Mouse (Mus musculus) urinary bladder, postnatal 14 days (tissue): ENCODE measurements around the gene Fnbp1l.
A peak's percentile ranks its signal among the peaks of the same experiment; 100 is the strongest.

ENCODE experiments used
- DNase-seq: peaks from one replicate; pipeline ENCODE4 v3.0.0; 2021; ENCODE audit warnings: low spot score

The Fnbp1l gene

GRCm38 (mm10) chr3:122528477-122528876 is 91.0 kb downstream of the Fnbp1l start:
- DNase-seq, result no peak

GRCm38 (mm10) chr3:122521294-122521693 is 98.2 kb downstream of the Fnbp1l start:
- no peak for DNase-seq

DNA sequence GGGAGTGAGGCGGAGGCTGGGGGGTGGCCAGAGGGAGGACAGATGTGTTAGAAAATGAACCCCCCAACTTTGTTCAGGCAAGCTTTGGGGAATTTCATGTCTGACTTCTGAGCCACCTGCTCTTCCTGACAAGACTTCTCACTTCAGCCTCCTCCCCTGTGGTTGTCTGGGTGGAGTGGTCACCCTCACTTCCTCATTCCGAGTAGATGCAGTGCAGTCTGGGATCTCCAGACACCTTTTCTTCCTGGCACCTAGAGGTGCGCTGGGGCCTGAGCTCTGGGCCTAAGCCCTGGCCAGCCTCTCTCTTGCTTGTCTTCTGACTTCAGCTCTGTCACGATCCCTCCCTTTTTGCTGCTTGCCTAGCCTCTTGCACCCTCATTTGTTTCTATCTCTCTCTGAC is 98.6 kb downstream of the Fnbp1l start:
- no peak for DNase-seq

GRCm38 (mm10) chr3:122520365-122520764 is 99.2 kb downstream of the Fnbp1l start:
- DNase-seq, result no peak

DNA sequence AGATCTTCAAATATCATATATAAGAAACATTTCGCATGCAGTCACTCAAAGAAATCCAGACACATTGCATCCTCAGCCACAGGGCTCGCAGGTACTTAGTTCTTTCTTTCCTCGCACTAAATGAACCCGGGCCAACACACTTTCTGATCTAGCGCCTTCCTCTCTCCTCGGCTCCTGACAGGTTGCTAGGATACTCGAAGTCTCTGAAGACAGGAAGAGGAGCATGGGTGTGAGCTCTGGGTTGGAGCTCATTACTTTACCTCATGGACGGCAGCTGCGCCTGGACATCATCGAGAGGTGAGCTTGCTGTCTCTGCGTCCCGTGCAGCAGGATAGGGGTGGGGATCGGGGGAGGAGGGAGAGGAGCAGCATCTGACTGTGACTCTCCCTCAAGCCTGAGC is 100.4 kb downstream of the Fnbp1l start:
- DNase-seq, result no peak

DNA sequence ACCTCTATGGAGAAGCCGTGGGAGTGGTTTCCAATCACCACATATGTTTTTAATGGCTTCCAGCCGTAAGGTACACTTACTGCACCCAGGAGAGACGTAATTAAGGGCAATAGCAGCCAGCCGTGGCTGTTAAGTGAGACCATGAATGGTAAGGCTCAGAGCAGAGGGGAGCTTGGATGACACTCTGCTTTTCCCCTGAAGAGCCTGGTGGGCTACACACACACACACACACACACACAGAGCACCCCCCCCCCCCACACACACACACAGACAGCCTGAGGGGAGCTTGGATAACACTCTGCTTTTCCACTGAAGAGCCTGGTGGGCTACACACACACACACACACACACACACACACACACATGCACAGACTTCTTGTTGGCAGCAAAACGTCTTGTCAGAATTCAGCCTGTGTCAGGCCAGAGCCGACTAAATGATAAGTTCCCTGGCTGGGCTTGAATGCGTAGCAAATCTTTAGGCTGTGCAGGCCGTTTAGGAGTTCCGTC is 101.2 kb downstream of the Fnbp1l start:
- no peak for DNase-seq

- no peak for DNase-seq
Observed at GRCm38 (mm10) chr3:122517726-122518125, 101.8 kb downstream of the Fnbp1l start.

GRCm38 (mm10) chr3:122516327-122516695 is 103.2 kb downstream of the Fnbp1l start:
- DNase-seq, result no peak

GRCm38 (mm10) chr3:122515568-122516326 is 103.8 kb downstream of the Fnbp1l start:
- DNase-seq, result no peak

DNA sequence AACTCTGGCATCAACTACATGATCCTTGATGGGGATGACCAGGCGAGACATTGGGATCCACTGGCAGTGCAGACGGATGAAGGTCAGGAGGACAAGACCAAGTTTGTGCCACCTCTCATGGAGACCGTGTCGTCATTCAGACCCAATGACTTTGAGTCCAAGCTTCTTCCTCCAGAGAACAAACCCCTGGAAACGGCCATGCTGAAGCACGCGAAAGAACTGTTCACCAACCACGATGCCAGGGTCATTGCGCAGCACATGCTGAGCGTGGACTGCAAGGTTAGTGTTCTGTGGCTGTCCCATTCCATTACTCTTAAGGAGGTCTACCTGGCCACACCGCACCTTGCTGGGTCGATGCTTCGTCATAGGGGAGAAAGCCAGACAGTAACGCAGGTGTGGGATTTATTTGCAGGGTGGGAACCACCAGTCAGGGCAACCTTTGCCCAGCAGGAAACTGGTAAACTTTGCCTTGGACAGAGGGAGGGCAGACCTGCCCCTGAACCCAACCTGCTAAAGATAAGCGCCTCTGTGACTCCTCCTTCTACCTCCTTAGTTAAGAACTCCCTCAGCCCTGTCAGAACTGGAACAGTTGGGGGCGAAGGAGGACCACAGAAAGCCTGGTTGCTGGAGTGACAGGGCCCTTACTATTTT is 106.7 kb downstream of the Fnbp1l start:
- peak; percentile 47 for DNase-seq

DNA sequence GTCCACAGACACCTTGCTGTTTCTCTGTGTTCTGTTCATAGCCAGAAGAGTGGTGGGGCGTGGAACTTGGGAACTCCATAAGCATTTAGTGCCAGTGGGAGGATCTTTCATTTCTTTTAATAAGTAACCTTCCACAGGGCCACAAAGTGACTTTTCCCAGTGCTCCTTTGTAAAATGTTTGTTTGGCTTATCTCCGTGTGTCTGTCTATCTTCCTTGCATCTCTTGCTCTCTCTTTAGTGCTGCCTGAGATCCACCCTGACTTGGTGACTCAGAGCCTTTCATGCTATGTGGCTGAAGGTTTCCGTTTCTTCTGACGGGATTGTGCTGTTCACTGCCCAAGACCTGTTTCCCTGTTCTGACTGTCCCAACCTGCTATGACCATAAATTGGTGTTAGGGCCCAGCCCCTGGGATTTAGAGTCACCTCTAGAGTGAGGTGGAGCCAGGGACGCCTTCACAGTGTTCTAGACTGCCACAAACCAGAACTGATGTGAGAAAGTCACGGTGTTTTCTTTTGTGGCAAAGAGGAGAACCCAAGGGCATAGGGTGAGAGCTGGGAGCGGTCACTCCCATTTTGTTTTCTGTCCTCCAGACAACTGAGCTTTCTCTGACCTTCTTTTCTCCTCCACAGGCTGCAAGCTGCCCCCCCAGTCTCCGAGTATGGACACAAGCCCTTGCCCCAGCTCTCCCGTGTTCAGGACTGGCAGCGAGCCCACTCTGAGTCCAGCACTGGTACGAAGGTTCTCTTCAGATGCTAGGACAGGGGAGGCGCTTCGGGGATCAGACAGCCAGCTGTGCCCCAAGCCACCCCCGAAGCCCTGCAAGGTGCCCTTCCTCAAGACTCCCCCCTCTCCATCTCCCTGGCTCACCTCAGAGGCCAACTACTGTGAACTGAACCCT is 107.5 kb downstream of the Fnbp1l start:
- no peak for DNase-seq

- DNase-seq, result no peak
Observed at GRCm38 (mm10) chr3:122510932-122511331, 108.6 kb downstream of the Fnbp1l start.

DNA sequence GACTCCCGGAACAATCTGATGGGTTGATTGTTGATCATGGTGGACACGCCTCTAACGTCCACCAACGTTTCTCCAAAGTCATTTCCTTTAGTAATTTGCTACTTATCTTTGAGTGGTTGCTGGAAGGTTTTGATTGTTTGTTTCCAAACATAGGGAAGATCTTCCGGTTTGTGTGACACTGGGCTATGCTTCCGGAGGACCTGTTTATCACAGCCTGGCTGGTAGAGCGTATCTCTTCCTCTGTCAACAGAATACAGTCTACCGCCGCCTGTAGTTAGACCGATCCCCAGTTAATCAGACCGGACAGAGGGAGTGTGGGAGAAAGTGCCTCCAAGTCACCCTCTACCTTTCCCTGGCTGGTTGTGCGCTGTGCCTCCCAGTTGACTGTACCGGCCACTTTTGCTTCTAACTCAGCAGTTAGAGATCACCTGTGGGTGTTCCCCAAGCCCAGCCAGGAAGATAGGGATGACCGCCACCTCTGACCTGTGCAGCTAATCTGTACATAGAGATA is 109.2 kb downstream of the Fnbp1l start:
- DNase-seq, result no peak

DNA sequence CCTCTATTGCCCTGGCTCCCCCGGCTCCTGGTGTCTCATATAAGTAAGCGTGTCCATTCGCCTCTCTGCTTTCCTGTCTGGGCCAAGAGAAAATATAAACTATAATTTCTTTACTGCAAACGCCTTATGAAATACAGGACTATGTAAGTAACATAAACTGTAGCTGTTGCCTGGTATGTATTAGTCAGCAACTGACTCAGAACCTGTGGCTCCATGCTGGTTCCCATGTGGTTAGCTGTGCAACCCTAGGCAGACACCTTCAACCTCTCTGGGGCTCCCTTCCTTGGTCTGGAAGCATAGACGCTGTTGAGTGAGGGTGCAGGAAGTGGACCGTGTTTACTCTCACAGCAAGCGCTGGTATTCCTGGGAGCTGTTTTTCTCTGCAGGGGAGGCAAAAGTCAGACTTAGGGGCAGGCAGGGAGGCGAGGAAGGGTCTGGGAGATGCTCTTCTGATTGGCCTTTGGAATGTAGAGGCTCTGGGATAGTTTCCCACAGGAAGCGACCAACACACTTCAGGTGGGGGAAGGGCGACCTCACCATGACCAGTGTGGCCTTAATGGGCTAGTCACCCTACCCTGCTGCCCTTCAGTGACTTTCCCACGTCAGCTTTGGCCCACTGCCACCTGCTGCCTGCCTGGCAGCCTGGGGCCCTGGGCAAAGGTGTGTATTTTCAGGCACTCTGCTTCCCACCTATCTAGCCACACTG is 109.8 kb downstream of the Fnbp1l start:
- DNase-seq, result peak; percentile 73

GRCm38 (mm10) chr3:122509084-122509483 is 110.4 kb downstream of the Fnbp1l start:
- DNase-seq, result peak; percentile 72

GRCm38 (mm10) chr3:122507826-122508225 is 111.7 kb downstream of the Fnbp1l start:
- DNase-seq, result no peak

DNA sequence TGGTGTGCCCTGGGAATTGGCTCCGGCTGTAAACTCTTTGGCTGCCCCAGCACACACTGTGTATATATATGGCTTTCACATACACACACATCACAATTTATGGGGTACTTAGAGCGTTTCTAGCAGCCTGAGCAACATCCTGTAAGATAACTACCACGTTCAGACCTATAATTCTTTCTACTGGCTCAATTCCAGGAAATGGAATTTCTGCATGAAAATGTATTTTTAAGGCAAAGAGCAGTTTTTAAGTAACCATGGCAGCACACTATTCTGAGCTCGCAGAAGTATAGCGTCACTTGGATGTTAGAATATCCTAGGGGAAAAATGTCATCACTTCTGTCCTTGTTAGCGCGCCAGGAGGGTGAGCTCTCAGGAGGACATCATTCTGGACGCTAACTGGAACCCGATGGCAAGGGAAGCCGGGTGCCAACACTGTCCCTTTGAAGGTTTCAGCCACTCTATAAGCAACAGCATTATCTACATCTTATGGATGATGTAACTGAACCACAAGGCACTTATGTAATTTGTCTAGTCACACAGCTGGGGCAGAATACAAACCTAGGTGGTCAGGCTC is 113.1 kb downstream of the Fnbp1l start:
- no peak for DNase-seq

DNA sequence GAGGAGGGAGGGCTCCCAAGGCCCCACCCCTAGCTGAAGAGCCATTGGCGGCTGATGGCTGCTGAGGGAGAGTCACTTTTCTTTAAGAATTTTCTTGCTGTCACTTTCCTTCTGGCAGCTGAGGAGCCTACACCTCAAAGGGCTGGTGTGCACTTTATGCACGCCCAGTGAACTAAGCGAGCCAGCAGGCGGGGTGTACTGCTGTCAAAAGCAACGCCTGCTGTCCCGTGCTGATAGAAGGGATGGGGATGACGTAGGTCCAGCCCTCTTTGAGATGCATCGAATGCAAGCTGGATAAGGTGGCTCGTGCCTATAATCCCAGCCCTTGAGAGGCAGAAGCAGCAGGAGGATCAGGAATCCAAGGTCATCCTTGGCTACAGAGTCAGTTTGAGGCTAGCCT is 118.6 kb downstream of the Fnbp1l start:
- no peak for DNase-seq

DNA sequence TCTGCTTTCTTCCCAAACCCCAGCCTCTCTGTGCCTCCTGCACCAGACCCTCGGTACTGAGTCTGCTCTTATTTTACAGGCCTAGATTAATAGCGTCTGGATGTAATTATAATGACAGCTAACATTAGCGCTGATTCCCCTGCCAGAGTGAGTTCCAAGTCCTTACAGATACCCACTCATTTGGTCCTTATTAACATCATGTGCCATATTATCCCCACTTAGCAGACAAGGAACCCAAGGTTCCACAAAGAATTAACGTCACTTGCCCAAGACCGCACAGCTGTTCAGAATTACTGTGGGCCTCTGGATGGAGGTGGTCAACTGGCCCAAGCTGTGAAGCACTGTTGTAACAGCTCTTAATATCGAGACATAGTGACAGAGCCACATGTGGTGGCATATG is 119.9 kb downstream of the Fnbp1l start:
- DNase-seq, result no peak

DNA sequence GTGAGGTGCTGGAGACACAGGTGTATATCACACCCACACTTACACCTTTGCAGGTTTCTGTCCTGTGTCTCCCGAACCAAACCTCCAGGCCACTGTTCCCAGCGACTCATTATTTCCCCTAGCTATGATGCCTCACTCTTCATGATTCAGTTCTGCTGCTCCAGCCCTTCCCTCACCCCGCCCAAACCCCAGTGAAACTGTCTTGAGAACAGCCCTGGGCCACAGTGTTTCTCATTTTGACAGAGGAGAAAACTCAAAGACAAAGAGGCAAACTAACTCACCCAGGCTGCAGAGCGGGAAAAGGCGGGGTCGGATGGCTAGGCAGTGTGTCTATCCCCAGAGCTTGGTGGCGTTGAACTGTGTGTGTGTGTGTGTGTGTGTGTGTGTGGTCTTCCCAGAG is 121.0 kb downstream of the Fnbp1l start:
- no peak for DNase-seq

DNA sequence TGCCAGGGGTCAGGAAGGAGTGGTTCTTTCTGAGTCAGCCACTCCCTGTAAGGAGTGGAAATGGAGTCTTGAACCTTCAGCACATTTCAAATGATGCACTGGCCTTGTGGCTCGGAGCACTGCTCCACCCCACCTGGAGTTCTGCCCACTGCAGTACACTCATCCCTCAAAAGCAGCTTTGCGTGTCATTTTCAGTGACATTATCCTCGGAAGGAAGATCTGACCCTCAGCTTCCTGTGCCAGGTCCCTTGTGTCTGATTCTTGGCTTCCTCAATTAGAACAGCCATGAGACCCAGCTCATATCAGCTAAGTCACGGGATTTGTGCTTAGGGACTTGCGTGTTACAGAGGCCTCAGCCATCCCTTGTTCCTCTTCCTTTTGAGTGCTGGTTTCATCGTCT is 121.6 kb downstream of the Fnbp1l start:
- DNase-seq, result no peak
